Mouse (Mus musculus) kidney, postnatal 0 days (tissue): ENCODE measurements around the gene Sbf2. TPM values are rescaled to one million over a fixed set of nuclear protein-coding genes. Genes with fewer than 3 reads are reported as not detected.

Source experiments
- ATAC-seq: fragments of 200-750 bp; cut with Nextera tagmentation; replicated peaks from 2 replicates; pipeline ENCODE4 v1.8.0; 2017; ENCODE audit warnings: low read depth, moderate number of reproducible peaks, moderate TSS enrichment, moderate library complexity; ENCODE audit not compliant: low FRiP score
- DNase-seq: peaks from one replicate; pipeline ENCODE4 v3.0.0-alpha.2; 2016; ENCODE audit warnings: low spot score
- H3K27ac ChIP-seq: fragments of 300-500 bp; sonication (generic); 2 replicates; pipeline ENCODE4 v1.5.1; 2014; ENCODE audit warnings: mild to moderate bottlenecking
- H3K27me3 ChIP-seq: fragments of 300-500 bp; sonication (generic); 2 replicates; pipeline ENCODE4 v1.6.1; 2014; ENCODE audit warnings: low read length, mixed read lengths; ENCODE audit not compliant: insufficient read depth
- H3K36me3 ChIP-seq: fragments of 300-500 bp; sonication (generic); 2 replicates; pipeline ENCODE4 v1.6.1; 2014; ENCODE audit warnings: low read length, mixed read lengths; ENCODE audit not compliant: insufficient read depth
- H3K4me1 ChIP-seq: fragments of 300-500 bp; sonication (generic); replicated peaks from 2 replicates; pipeline ENCODE4 v1.6.1; 2014; ENCODE audit warnings: antibody characterized with exemption, low read length, mixed read lengths; ENCODE audit not compliant: insufficient read depth
- H3K4me2 ChIP-seq: fragments of 300-500 bp; sonication (generic); 2 replicates; pipeline ENCODE4 v1.6.1; 2014; ENCODE audit warnings: mild to moderate bottlenecking, low read length, moderate library complexity, mixed read lengths
- H3K4me3 ChIP-seq: fragments of 300-500 bp; sonication (generic); replicated peaks from 2 replicates; pipeline ENCODE4 v1.5.1; 2014; ENCODE audit warnings: low read depth, low read length
- H3K9ac ChIP-seq: fragments of 300-500 bp; sonication (generic); 2 replicates; pipeline ENCODE4 v1.6.1; 2014; ENCODE audit warnings: low read depth, low read length
- H3K9me3 ChIP-seq: fragments of 300-500 bp; sonication (generic); replicated peaks from 2 replicates; pipeline ENCODE4 v1.6.1; 2016; ENCODE audit warnings: low read length, inconsistent platforms, mixed read lengths
- CTCF ChIP-seq: IDR thresholded peaks from 2 replicates; pipeline ENCODE4 v1.5.1; 2016; ENCODE audit warnings: antibody characterized with exemption, low read depth, mild to moderate bottlenecking, moderate library complexity
- WGBS: fragments of 180-500 bp; shearing (Covaris S2); extraction: QIAGEN DNeasy Blood & Tissue Kit; methylation state at CpG from one replicate; pipeline ENCODE4 v1.1.7; 2014; 5-methylcytosine and 5-hydroxymethylcytosine counted together
- polyA plus RNA-seq: library from polyadenylated mRNA; unstranded; fragments of >200 nt; fragmentation: Nextera tagmentation; extraction: Ambion mirVana; gene quantifications from 2 replicates; pipeline ENCODE4 v1.2.1, GENCODE M21; 2015

Sbf2 gene
- polyA plus RNA-seq, 1 experiment from 2014 or later = 27.5 TPM

- no peaks in the 10 kb centered on the region for H3K27me3 ChIP-seq
- no peak overlapping the region for H3K27ac ChIP-seq
- no peak overlapping the region for H3K4me2 ChIP-seq
- H3K36me3 ChIP-seq = peaks cover 28% of the 10 kb centered on the region
- WGBS = 80% methylated on average over 5 of the region's 5 CpGs
- peaks cover 3% of the 10 kb centered on the region; the same call in 1 of the 2 replicates for H3K9me3 ChIP-seq
- no peak overlapping the region for H3K9ac ChIP-seq
- ATAC-seq = no peak
- no peaks in the 10 kb centered on the region for H3K4me1 ChIP-seq
- TF ChIP-seq CTCF = no peak
- no peak overlapping the region for H3K4me3 ChIP-seq
- no peak for DNase-seq
Measured at GRCm38 (mm10) chr7:110321106-110321505, 293.6 kb downstream of the Sbf2 start.

- Histone ChIP-seq H3K27ac (no peak overlapping the region), H3K4me2 (no peak overlapping the region), H3K4me1 (no peaks in the 10 kb centered on the region), H3K36me3 (peaks cover 24% of the 10 kb centered on the region), H3K9me3 (no peaks in the 10 kb centered on the region), H3K27me3 (no peaks in the 10 kb centered on the region), H3K4me3 (no peak overlapping the region), H3K9ac (no peak overlapping the region)
- ATAC-seq (no peak), DNase-seq (no peak)
- 67% methylated on average over 6 of the region's 6 CpGs for whole genome bisulfite sequencing
- TF ChIP-seq CTCF = no peak
Measured at GRCm38 (mm10) chr7:110318971-110319519, 295.7 kb downstream of the Sbf2 start.

GRCm38 (mm10) chr7:110317412-110317811 is 297.3 kb downstream of the Sbf2 start:
- H3K36me3 ChIP-seq = peaks cover 28% of the 10 kb centered on the region
- no peak for TF ChIP-seq CTCF
- DNase-seq (no peak), ATAC-seq (no peak)
- H3K9me3 ChIP-seq = no peaks in the 10 kb centered on the region
- no peaks in the 10 kb centered on the region for H3K27me3 ChIP-seq
- H3K4me1 ChIP-seq = no peaks in the 10 kb centered on the region
- no peak overlapping the region for H3K9ac ChIP-seq
- WGBS = 80% methylated on average over 4 of the region's 4 CpGs
- H3K27ac ChIP-seq = no peak overlapping the region; the same call in 1 of the 2 replicates
- H3K4me2 ChIP-seq = no peak overlapping the region
- no peak overlapping the region for H3K4me3 ChIP-seq

- Histone ChIP-seq H3K27me3 (no peaks in the 10 kb centered on the region), H3K36me3 (peaks cover 42% of the 10 kb centered on the region), H3K27ac (no peak overlapping the region), H3K4me2 (no peak overlapping the region), H3K9ac (no peak overlapping the region), H3K4me3 (no peak overlapping the region), H3K9me3 (no peaks in the 10 kb centered on the region), H3K4me1 (no peaks in the 10 kb centered on the region)
- TF ChIP-seq CTCF = no peak
- ATAC-seq (no peak), DNase-seq (no peak)
- WGBS = 89% methylated on average over 1 of the region's 1 CpGs
Measured at GRCm38 (mm10) chr7:110315352-110315751, 299.4 kb downstream of the Sbf2 start.

GRCm38 (mm10) chr7:110314401-110314890 is 300.3 kb downstream of the Sbf2 start:
- ATAC-seq (no peak), DNase-seq (no peak)
- peaks cover 42% of the 10 kb centered on the region for H3K36me3 ChIP-seq
- H3K27me3 ChIP-seq = no peaks in the 10 kb centered on the region
- H3K9ac ChIP-seq = no peak overlapping the region
- no peaks in the 10 kb centered on the region for H3K4me1 ChIP-seq
- H3K4me3 ChIP-seq = no peak overlapping the region
- no peak overlapping the region for H3K4me2 ChIP-seq
- no peaks in the 10 kb centered on the region for H3K9me3 ChIP-seq
- no peak overlapping the region for H3K27ac ChIP-seq
- no peak for TF ChIP-seq CTCF
- 90% methylated on average over 7 of the region's 7 CpGs for whole genome bisulfite sequencing

GRCm38 (mm10) chr7:110313392-110314055 is 301.2 kb downstream of the Sbf2 start:
- 88% methylated on average over 9 of the region's 9 CpGs for WGBS
- no peaks in the 10 kb centered on the region for H3K9me3 ChIP-seq
- H3K9ac ChIP-seq = no peak overlapping the region
- no peak for DNase-seq
- no peaks in the 10 kb centered on the region for H3K27me3 ChIP-seq
- no peak for TF ChIP-seq CTCF
- H3K4me2 ChIP-seq = no peak overlapping the region
- no peak overlapping the region for H3K27ac ChIP-seq
- H3K36me3 ChIP-seq = peaks cover 45% of the 10 kb centered on the region
- H3K4me3 ChIP-seq = no peak overlapping the region
- no peaks in the 10 kb centered on the region for H3K4me1 ChIP-seq
- ATAC-seq = no peak
